ENCODE assay signal across 8 mouse cellular contexts in genomic region chr1:56969364-56970360, GRCm38 (mm10). TPM values are rescaled to one million over a fixed set of nuclear protein-coding genes. Genes with fewer than 3 reads are reported as not detected.
DNase-seq lines count a peak whose midpoint lies in the region; ATAC-seq lines count a peak whose summit lies in the region.

No protein-coding gene starts in this region.

- H3K9ac ChIP-seq in midbrain, embryonic 11.5 days (ENCODE audit: low read length) = peak overlapping the region; percentile 38; the same call in 1 of the 2 replicates

- no peaks in the 10 kb centered on the region for H3K36me3 ChIP-seq in forebrain, embryonic 10.5 days (replicated peaks)
- H3K36me3 ChIP-seq in midbrain, embryonic 11.5 days (ENCODE audit: control insufficient read depth, insufficient read depth, low read length) = no peaks in the 10 kb centered on the region

- peak overlapping the region; percentile 49 for H3K4me2 ChIP-seq in midbrain, embryonic 11.5 days

- peak overlapping the region; percentile 88 for H3K4me3 ChIP-seq in forebrain, embryonic 10.5 days
- H3K4me3 ChIP-seq in midbrain, embryonic 11.5 days (ENCODE audit: low read depth, low read length) = peak overlapping the region; percentile 28

- peak; percentile 61 for DNase-seq in right cerebral cortex, postnatal 14 days
- DNase-seq in right cerebral cortex, adult 2 months (ENCODE audit: low spot score in 2 of 2) = no peak
- DNase-seq in forebrain, embryonic 10.5 days (ENCODE audit: extremely low spot score, low spot score) = peak; percentile 25
- peak; percentile 66 for DNase-seq in kidney, adult 18-20 months
- peak; percentile 95 for DNase-seq in midbrain, embryonic 11.5 days (ENCODE audit: low spot score, missing footprints)
- no peak for DNase-seq in thymus, adult 18-20 months
- no peak for DNase-seq in layer of hippocampus, adult 9-11 months
- no peak for DNase-seq in right cerebral cortex, postnatal 25 days

- H3K27ac ChIP-seq in forebrain, embryonic 10.5 days = no peak overlapping the region
- no peak overlapping the region for H3K27ac ChIP-seq in midbrain, embryonic 11.5 days (ENCODE audit: low read depth, low read length)

- no peaks in the 10 kb centered on the region for H3K9me3 ChIP-seq in forebrain, embryonic 10.5 days
- H3K9me3 ChIP-seq in midbrain, embryonic 11.5 days (ENCODE audit: control insufficient read depth, low read length) = no peaks in the 10 kb centered on the region

- H3K27me3 ChIP-seq in forebrain, embryonic 10.5 days (ENCODE audit: poor library complexity, severe bottlenecking) = peaks cover 47% of the 10 kb centered on the region
- H3K27me3 ChIP-seq in midbrain, embryonic 11.5 days (ENCODE audit: control insufficient read depth, insufficient read depth, low read length) = peaks cover 41% of the 10 kb centered on the region

- under 1% methylated on average over 47 of the region's 47 CpGs for WGBS in forebrain, embryonic 10.5 days
- WGBS in midbrain, embryonic 11.5 days = under 1% methylated on average over 47 of the region's 47 CpGs

- peaks cover 38% of the 10 kb centered on the region for H3K4me1 ChIP-seq in forebrain, embryonic 10.5 days
- peaks cover 22% of the 10 kb centered on the region for H3K4me1 ChIP-seq in midbrain, embryonic 11.5 days (ENCODE audit: control insufficient read depth, insufficient read depth, low read length)

- ATAC-seq in midbrain, embryonic 11.5 days (ENCODE audit: low FRiP score) = no peak

RNA-seq across cellular contexts. Expression of gene Satb2, which starts 8.8 kb away (rescaled TPM):
- 0.91 and 1.4 TPM in 2 replicates for polyA plus RNA-seq in forebrain, embryonic 10.5 days (2016; fragmentation: Nextera tagmentation; extraction: Ambion mirVana)
- 1.2 and 1.5 TPM in 2 replicates for polyA plus RNA-seq in midbrain, embryonic 11.5 days (2014; fragmentation: Nextera tagmentation; extraction: Ambion mirVana)

Comparison
In these comparisons a context has a peak if more than half of its experiments do, and no peak if none do; other contexts are left out.
1. DNase-seq: peak in right cerebral cortex, postnatal 14 days (single experiment), forebrain, embryonic 10.5 days (single experiment), kidney, adult 18-20 months (single experiment) and midbrain, embryonic 11.5 days (single experiment); none in right cerebral cortex, adult 2 months (0 of 2), thymus, adult 18-20 months (0 of 2), layer of hippocampus, adult 9-11 months (single experiment) and right cerebral cortex, postnatal 25 days (single experiment).